Mouse (Mus musculus) MEL (cell line): Measurements from ENCODE around the gene Kdelc1.
A peak's percentile ranks its signal among the peaks of the same experiment; 100 is the strongest.

Source experiments
- CHD2 ChIP-seq: IDR thresholded peaks from 2 replicates; pipeline ENCODE4 v1.6.1; 2011; ENCODE audit warnings: low read length, improper control_type of control experiment
- CTCF ChIP-seq, 3 experiments: IDR thresholded peaks in 2 of 3; conservative IDR thresholded peaks in 1 of 3; 2 replicates each; pipeline ENCODE4 v1.5.1; 2011 to 2012; ENCODE audit warnings: low read length in 3 of 3, low read depth in 2 of 3, mild to moderate bottlenecking in 2 of 3, improper control_type of control experiment in 1 of 3, inconsistent platforms in 1 of 3, mixed read lengths in 1 of 3, moderate library complexity in 1 of 3; ENCODE audit not compliant: control insufficient read depth in 1 of 3, insufficient read depth in 1 of 3, poor library complexity in 1 of 3, severe bottlenecking in 1 of 3
- EP300 ChIP-seq, 2 experiments: IDR thresholded peaks; 2 replicates each; pipeline ENCODE4 v1.6.1; 2011; ENCODE audit warnings: improper control_type of control experiment in 2 of 2, low read length in 2 of 2, low read depth in 1 of 2, mild to moderate bottlenecking in 1 of 2
- MXI1 ChIP-seq: IDR thresholded peaks from 2 replicates; pipeline ENCODE4 v1.6.1; 2011; ENCODE audit warnings: mild to moderate bottlenecking, low read depth, low read length, improper control_type of control experiment
- POLR2A ChIP-seq, 2 experiments: IDR thresholded peaks; 2 replicates each; pipeline ENCODE4 v1.6.1; 2011 to 2012; ENCODE audit warnings: low read length in 2 of 2, mild to moderate bottlenecking in 2 of 2, control low read depth in 1 of 2, improper control_type of control experiment in 1 of 2, low read depth in 1 of 2, moderate library complexity in 1 of 2; ENCODE audit not compliant: control insufficient read depth in 1 of 2, insufficient read depth in 1 of 2, poor library complexity in 1 of 2

- TF ChIP-seq CTCF (IDR thresholded peaks at IDR 0.05 in 2 of 3, conservative IDR thresholded peaks at IDR 0.05 in 1 of 3; ENCODE audit: control insufficient read depth in 1 of 3, insufficient read depth in 1 of 3, low read depth in 2 of 3, low read length in 3 of 3, poor library complexity in 1 of 3, severe bottlenecking in 1 of 3): no peak
- no peak for TF ChIP-seq EP300 (IDR thresholded peaks at IDR 0.05; ENCODE audit: low read depth in 1 of 2, low read length in 2 of 2)
- peak; percentile 88 to 89 for TF ChIP-seq POLR2A (IDR thresholded peaks at IDR 0.05; ENCODE audit: control insufficient read depth in 1 of 2, insufficient read depth in 1 of 2, low read depth in 1 of 2, low read length in 2 of 2, poor library complexity in 1 of 2)
- TF ChIP-seq MXI1: peak; percentile 63
- 0 out of 2 replicates have a peak, but pooled peaks have one; percentile 22 for TF ChIP-seq CHD2
Measured at GRCm38 (mm10) chr1:44147563-44148381, 29.2 kb upstream of the Kdelc1 start, which contains the start of gene Ercc5.
